Mouse (Mus musculus) MN1 (cell line): Measurements from ENCODE around the gene Gm17428.

ENCODE experiments used
- DNase-seq: peaks from one replicate; pipeline ENCODE4 v3.0.0-alpha.2; 2016; ENCODE audit warnings: low spot score

Gene Gm17428

DNA sequence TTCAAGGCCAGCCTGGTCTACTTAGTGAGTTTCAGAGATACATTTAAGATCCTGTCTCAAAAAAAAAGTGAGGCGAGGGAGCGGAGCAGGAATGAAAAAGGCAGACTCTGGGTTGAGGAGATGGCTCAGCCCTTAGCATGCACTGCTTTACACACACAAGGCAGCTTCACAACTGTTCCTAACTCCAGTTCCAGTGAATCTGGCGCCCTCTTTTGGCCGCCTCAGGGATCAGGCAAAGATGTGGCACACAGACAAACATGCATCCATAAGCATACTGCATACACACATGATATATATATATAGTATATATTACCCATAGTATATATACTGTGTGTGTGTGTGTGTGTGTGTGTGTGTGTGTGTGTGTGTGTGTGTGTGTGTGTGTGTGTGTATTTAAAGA, 34.4 kb downstream of the Gm17428 start:
- no peak for DNase-seq

DNA sequence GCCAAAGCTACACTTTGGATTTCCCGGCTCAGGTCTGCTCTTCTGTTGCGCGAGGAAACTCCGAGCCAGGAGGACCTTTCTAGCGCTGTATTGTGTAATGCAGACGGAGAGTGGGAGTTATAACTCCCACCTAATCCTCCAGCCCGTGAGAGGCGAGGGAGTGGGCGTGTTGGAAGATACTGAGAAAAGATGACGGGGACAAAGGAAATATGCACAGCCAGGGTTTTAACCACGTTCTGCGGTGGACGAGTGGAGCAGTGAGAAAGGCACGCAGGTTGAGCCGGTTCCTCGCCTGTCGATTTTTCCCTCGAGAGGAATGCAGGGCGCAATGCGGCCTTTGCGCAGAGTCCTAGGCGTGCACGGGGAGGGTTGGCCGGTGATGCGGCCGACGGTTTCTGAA, 37.9 kb downstream of the Gm17428 start:
- DNase-seq, result no peak

DNA sequence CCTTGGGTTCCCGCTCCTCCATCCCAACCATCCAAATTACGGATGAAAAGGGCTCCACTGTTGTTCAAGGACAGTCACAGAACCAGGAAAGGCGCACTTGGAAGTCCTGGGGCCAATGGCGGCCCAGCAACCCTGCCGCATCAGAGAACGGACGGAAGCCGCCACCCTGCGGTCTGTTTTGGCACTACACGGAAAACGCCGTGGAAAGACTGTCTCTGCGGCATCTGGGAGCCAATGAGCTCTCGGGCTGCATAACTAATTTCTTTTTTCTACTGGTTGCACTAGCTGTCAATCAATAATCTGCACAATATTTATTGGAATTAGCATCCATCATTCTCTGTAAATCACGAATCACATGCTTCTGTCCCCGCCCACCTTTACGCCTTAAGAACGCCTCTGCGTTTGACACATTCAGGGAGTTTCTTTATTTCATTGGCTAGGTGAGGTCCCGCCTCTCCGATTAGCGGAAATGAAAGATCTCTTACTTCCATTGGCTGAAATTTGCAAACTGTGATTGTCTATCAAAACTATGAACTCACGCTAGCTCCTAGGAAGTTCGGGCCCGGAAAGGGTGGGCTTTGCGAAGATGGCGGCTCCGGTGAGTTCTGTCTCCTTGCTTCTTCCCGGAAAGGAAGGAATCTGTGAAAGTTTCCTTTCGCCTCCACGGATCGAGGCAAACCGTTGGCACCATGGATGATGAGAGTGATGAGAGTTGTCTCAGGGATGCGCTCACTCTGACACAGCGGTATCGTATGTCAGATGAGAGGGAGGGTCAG, 38.4 kb downstream of the Gm17428 start, which contains the start of gene Ngdn:
Ngdn (plus strand) TSS at position 464 of the 776 bp plus-strand sequence.
- peak; percentile 99 for DNase-seq

DNA sequence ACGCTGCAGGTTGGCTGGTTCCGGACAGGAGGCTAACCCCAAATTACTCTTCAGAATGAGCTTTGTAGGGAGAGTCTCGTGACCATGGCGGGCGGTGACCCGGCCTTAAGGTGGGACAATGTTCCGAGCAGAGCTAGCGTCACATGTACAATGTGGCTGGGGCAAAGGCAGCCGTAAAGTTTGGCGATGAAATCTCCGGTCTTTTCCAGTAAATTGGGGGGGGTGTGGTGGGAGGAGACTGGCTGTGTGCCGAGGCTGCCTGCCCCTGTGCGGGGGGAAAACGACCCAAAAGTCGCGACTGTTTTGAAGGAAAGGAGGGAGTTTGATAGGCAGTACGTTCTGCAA, 39.0 kb downstream of the Gm17428 start:
- DNase-seq, result no peak

DNA sequence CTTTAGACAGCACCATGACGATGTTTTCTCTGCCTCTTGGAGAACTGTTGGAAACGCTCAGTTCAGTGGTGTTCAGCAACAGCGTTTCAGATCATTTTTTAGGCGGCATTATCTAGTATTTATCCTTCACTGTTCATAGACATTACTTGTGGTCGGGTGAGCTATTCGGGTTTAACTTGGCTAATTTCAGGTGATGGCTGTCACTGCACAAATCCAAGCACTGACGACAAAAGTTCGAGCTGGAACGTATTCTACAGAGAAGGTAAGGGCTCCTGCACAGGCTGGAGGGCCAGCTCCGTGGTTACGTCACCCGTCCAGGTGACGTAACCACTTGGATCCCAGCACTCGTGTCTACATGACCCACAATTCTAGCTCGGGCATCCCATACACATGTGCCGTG, 40.1 kb downstream of the Gm17428 start:
- DNase-seq, result no peak

DNA sequence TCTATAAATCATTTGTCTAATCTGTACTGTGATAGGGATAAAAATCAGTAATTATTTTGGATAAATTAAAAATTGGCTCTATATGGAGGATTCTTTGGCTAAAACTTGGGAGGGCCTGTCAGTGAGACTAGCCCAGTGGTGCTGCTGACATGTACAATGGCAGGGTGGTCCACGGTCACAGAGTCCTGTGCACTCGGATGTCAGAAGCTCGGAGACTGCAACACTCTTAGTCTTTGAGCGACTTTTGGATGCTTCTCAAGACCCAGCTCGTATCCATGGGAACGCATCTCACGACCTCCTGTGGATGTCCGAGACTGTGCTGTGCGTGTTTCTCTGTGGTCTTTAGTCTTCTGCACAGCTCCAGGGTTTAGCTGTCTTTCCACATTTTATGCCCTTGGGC, 43.7 kb downstream of the Gm17428 start:
- no peak for DNase-seq

DNA sequence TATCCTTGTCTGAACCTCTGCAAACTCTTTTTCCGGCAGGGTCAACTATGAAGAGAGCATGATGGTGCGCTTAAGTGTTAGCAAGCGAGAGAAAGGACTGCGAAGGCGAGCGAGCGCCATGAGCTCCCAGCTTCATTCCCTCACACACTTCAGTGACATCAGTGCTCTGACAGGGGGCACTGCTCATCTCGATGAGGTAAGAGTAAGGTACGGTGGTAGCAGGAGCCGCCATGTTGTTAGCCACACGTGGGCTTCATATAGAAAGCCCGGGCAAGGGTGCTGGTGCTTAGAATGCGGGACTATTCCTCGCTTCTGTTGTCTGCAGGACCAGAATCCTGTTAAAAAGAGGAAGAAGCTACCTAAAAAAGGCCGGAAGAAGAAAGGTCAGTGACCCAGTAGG, 46.3 kb downstream of the Gm17428 start:
- no peak for DNase-seq

DNA sequence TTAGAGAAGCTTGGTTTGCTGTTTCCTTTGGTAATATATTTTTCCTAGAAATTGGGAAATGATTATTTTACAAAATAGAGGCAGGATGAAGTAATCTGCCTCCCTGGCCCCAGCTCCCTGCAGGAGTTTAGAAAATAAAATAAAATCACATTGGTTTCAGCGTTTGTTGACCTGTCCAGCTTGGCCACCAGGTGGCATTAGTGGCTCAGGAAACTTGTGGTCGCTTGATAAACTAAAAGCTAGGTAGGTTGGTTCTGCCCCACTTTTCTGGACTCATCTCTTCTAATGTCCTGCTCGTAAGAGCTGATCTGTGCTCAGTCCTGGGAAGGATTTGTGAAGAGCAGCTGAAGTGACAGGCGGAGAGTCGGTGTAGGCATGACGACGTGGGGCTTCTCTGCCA, 47.5 kb downstream of the Gm17428 start:
- peak; percentile 79 for DNase-seq

DNA sequence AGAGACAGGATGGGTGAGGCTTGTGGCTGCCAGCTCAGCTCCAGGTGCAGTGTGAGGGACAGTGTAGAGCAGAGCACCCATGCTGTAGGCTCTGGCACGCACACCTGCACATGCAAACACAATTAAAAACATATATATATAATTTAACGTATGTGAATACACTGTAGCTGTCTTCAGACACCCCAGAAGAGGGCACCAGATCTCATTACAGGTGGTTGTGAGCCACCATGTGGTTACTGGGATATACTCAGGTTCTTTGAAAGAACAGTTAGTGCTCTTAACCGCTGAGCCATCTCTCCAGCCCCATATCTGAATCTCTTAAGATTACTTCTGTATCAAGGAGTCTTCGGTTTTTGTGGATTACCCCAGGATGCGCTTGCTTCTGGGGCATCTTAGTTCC, 48.8 kb downstream of the Gm17428 start:
- no peak for DNase-seq
